Mouse (Mus musculus) liver, adult 2 months (tissue): ENCODE results near the gene Hist1h2bm. TPM values are rescaled to one million over a fixed set of nuclear protein-coding genes. Genes with fewer than 3 reads are reported as not detected.
"Not testable (repeated sequence)": the region's sequence is repeated elsewhere in the genome, so short reads cannot be mapped to it uniquely, and the experiment has no call there.

Source experiments
- DNase-seq: peaks from one replicate; pipeline ENCODE4 v3.0.0-alpha.2; 2011; ENCODE audit warnings: low read depth, low spot score; ENCODE audit errors: extremely low read depth
- H3K27ac ChIP-seq: fragments of 200-500 bp; replicated peaks from 2 replicates; pipeline ENCODE4 v1.5.1; 2012; ENCODE audit warnings: low read depth, mild to moderate bottlenecking, control low read depth, inconsistent platforms, low read length; ENCODE audit not compliant: insufficient read depth
- H3K27me3 ChIP-seq: fragments of 200-500 bp; 2 replicates; pipeline ENCODE4 v1.6.1; 2012; ENCODE audit warnings: mild to moderate bottlenecking, moderate library complexity, low read length, inconsistent platforms; ENCODE audit not compliant: control insufficient read depth, insufficient read depth
- H3K36me3 ChIP-seq: fragments of 200-500 bp; 2 replicates; pipeline ENCODE4 v1.6.1; 2012; ENCODE audit warnings: low read length, inconsistent platforms; ENCODE audit not compliant: control insufficient read depth, insufficient read depth
- H3K4me1 ChIP-seq: fragments of 200-500 bp; 2 replicates; pipeline ENCODE4 v1.6.1; 2011; ENCODE audit warnings: low read length; ENCODE audit not compliant: control insufficient read depth, insufficient read depth
- H3K4me3 ChIP-seq: fragments of 200-500 bp; 2 replicates; pipeline ENCODE4 v1.5.1; 2011; ENCODE audit warnings: low read depth, mild to moderate bottlenecking, control low read depth, low read length, moderate library complexity; ENCODE audit not compliant: insufficient read depth
- H3K79me2 ChIP-seq: fragments of 200-500 bp; 2 replicates; pipeline ENCODE4 v1.6.1; 2012; ENCODE audit warnings: inconsistent platforms, mild to moderate bottlenecking, low read length, moderate library complexity; ENCODE audit not compliant: control insufficient read depth, insufficient read depth
- H3K9ac ChIP-seq: fragments of 200-500 bp; 2 replicates; pipeline ENCODE4 v1.6.1; 2012; ENCODE audit warnings: low read depth, mild to moderate bottlenecking, control low read depth, inconsistent platforms, low read length
- CTCF ChIP-seq: fragments of 200-500 bp; IDR thresholded peaks from 2 replicates; pipeline ENCODE4 v1.5.1; 2011; ENCODE audit warnings: low read depth, low read length, control low read depth
- POLR2A ChIP-seq: fragments of 200-500 bp; IDR thresholded peaks from 2 replicates; pipeline ENCODE4 v1.6.1; 2011; ENCODE audit warnings: low read length, control low read depth; ENCODE audit not compliant: insufficient read depth; ENCODE audit errors: extremely low read depth
- WGBS: fragments of 180-500 bp; shearing (Covaris S2); methylation state at CpG from one replicate; pipeline ENCODE4 v1.1.7; 2018; 5-methylcytosine and 5-hydroxymethylcytosine counted together
- polyA plus RNA-seq: library from polyadenylated mRNA; depleted of rRNA; stranded (reverse); fragments of >200 nt; gene quantifications from 2 replicates; pipeline ENCODE4 v1.2.3, GENCODE M21; 2012
- total RNA-seq: library from RNA; depleted of rRNA; stranded (reverse); fragments of >200 nt; gene quantifications from 2 replicates; pipeline ENCODE4 v1.2.3, GENCODE M21; 2014

Hist1h2bm gene
- total and polyA plus RNA-seq, 2 experiments, result 2.8 TPM; not detected in 1

DNA sequence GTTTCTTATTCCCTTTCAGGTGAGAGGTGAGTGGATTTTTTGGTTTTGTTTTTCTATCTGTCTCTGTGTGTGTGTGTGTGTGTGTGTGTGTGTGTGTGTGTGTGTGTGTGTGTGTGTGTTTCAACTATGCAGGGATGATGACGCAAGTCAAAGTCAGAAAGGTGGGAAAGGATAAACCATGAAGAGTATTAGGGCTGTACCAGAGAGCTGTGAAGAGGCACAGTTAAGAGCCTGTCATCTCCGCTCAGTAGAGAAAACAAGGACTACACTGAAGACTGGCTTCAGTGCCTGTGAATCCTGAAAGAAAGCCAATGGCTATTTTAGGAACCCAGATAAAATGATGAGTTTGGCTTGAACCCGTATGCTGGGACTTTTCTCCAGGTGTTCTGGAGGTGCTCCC, 30.0 kb downstream of the Hist1h2bm start:
- Histone ChIP-seq H3K36me3 (peaks cover 2% of the 10 kb centered on the region; the same call in 1 of the 2 replicates), H3K9ac (no peak overlapping the region), H3K4me1 (peaks cover 7% of the 10 kb centered on the region), H3K79me2 (no peaks in the 10 kb centered on the region; the same call in 1 of the 2 replicates), H3K27me3 (no peaks in the 10 kb centered on the region), H3K4me3 (no peak overlapping the region), H3K27ac (no peak overlapping the region)
- TF ChIP-seq CTCF (no peak), POLR2A (no peak)
- 89% methylated on average over 3 of the region's 3 CpGs for WGBS
- DNase-seq, result no peak

DNA sequence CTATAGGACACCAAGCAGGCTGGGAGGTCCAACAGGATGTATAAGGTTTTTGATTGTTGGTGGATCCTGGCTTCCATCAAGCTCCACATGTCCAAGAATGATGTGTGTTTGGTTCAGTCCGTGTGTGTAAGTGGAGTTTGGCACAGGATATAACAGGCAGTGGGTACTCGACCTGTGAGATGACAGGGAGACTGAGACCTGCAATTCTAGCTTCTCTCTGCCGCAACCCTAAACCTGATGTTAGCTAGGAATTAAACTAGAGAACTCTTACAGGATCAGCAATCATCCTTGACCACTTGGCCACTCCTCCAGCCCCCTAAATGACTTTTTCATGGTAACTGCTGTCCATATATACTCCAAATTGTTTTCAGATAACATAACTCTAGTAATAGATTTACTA, 30.5 kb downstream of the Hist1h2bm start:
- no peaks in the 10 kb centered on the region; the same call in 1 of the 2 replicates for H3K36me3 ChIP-seq
- DNase-seq, result no peak
- no peak for TF ChIP-seq CTCF
- no peak for TF ChIP-seq POLR2A
- peaks cover 7% of the 10 kb centered on the region for H3K4me1 ChIP-seq
- no peak overlapping the region for H3K9ac ChIP-seq
- no peak overlapping the region for H3K4me3 ChIP-seq
- no peak overlapping the region for H3K27ac ChIP-seq
- no peaks in the 10 kb centered on the region; the same call in 1 of the 2 replicates for H3K79me2 ChIP-seq
- 60% methylated on average over 3 of the region's 3 CpGs for WGBS
- H3K27me3 ChIP-seq, result no peaks in the 10 kb centered on the region

DNA sequence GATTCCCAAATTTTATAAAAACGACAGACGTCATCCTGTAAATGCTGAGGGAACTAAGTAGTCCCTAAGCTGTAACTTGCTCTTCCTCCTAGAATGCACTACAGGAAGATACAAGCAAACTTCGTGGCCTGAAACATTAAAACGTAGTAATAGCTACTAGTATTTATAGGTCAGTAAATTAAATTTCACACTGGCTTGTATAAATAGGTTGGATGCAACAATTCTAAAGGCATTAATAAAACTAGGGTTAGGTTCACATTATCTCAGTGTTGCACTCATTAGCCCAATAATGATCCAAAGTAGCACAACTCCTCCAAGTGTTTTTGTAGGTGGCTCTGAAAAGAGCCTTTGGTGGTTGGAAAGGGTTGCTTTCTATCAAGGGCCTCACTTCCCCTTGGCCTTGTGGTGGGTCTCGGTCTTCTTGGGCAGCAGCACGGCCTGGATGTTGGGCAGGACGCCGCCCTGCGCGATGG, 31.2 kb downstream of the Hist1h2bm start:
- Histone ChIP-seq H3K27ac (peak overlapping the region; percentile 37; the same call in 1 of the 2 replicates), H3K79me2 (no peaks in the 10 kb centered on the region; the same call in 1 of the 2 replicates), H3K4me3 (peak overlapping the region; percentile 97), H3K4me1 (peaks cover 7% of the 10 kb centered on the region), H3K9ac (peak overlapping the region; percentile 61), H3K36me3 (no peaks in the 10 kb centered on the region), H3K27me3 (no peaks in the 10 kb centered on the region)
- DNase-seq, result no peak
- 10% methylated on average over 10 of the region's 10 CpGs for WGBS
- TF ChIP-seq POLR2A, result no peak
- TF ChIP-seq CTCF, result 0 out of 2 replicates have a peak, but pooled peaks have one; percentile 1

DNA sequence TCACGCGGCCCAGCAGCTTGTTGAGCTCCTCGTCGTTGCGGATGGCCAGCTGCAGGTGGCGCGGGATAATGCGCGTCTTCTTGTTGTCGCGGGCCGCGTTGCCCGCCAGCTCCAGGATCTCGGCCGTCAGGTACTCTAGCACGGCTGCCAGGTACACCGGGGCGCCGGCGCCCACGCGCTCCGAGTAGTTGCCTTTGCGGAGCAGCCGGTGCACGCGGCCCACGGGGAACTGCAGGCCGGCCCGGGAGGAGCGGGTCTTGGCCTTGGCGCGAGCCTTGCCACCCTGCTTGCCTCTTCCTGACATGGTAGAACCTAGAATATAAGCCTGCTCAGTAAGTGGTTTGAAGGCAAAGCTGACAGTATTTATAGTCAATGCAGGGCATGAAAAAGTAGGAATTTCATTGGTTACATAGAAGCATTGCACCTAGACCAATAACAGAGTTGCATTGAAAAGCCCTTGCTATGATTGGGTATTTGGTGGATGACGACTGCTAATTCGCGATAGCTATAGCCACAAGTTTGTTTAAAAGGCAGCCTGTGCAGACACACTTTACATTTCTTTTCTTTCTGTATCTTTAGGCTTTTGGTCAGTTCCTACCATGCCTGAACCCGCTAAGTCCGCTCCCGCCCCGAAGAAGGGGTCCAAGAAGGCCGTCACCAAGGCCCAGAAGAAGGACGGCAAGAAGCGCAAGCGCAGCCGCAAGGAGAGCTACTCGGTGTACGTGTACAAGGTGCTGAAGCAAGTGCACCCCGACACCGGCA, 31.9 kb downstream of the Hist1h2bm start, which contains the start of the genes Hist1h2ak and Hist1h2bn:
Gene Hist1h2ak, minus strand, starts transcription at position 304 of the 762 bp plus-strand sequence.
Gene Hist1h2bn, plus strand, starts transcription at position 600 of the 762 bp plus-strand sequence.
- WGBS, result under 1% methylated on average over 48 of the region's 50 CpGs
- DNase-seq, result peak; percentile 80

DNA sequence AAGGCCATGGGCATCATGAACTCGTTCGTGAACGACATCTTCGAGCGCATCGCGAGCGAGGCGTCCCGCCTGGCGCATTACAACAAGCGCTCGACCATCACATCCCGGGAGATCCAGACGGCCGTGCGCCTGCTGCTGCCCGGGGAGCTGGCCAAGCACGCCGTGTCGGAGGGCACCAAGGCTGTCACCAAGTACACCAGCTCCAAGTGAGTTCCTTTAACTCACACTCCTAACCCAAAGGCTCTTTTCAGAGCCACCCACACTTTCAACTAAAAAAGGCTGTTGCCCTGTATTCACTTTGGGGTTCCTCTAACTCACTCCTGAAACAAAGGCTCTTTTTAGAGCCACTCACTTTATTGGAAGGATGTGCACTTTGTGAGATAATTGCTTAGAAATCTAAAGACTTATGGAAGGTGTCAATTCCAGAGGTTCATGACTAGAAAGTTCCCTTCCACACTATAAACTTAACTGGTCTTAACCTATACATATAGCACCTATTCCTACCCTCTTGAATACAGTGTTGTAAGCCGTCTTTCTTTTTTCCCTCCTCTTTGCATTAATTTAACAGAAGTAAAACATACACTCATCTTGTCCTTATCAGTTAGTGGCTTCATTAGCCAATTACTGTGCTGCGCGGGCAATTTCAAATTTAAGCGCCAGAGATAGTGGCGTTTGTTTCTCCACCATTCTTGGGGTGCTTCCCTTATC, 32.6 kb downstream of the Hist1h2bm start:
- DNase-seq, H3K27me3 ChIP-seq, H3K79me2 ChIP-seq, H3K4me1 ChIP-seq, H3K27ac ChIP-seq, H3K9ac ChIP-seq, H3K36me3 ChIP-seq: not testable (repeated sequence)
- WGBS, result under 1% methylated on average over 16 of the region's 26 CpGs
- peak overlapping the region; percentile 40; the same call in 1 of the 2 replicates for H3K4me3 ChIP-seq

More for the DNA sequence above, 31.9 kb downstream of the Hist1h2bm start, which contains the start of the genes Hist1h2ak and Hist1h2bn:
- H3K27ac ChIP-seq, result peak within 1 kb of the TSS; percentile 81
- peak within 1 kb of the TSS; percentile 97 for H3K4me3 ChIP-seq
- not testable (repeated sequence) for H3K79me2 ChIP-seq, H3K27me3 ChIP-seq, H3K36me3 ChIP-seq, H3K4me1 ChIP-seq
- TF ChIP-seq POLR2A, result 0 out of 2 replicates have a peak, but pooled peaks have one; percentile 35
- H3K9ac ChIP-seq, result peak within 1 kb of the TSS; percentile 77
